In genomic region chr7:132859042-132859958, GRCm38 (mm10) we compare ENCODE assay signal across 8 mouse cellular contexts. TPM values are rescaled to one million over a fixed set of nuclear protein-coding genes. Genes with fewer than 3 reads are reported as not detected.
DNase-seq lines count a peak whose midpoint lies in the region; ATAC-seq and TF ChIP-seq lines count a peak whose summit lies in the region.

Abraxas2 (plus strand) TSS chr7:132859225.

- peaks cover 26% of the 10 kb centered on the region for H3K4me1 ChIP-seq in G1E (ENCODE audit: insufficient read depth, low read depth, low read length)
- peaks cover 14% of the 10 kb centered on the region for H3K4me1 ChIP-seq in forebrain, embryonic 16.5 days (replicated peaks; ENCODE audit: control insufficient read depth, insufficient read depth, low read length)
- no peaks in the 10 kb centered on the region; the same call in 1 of the 2 replicates for H3K4me1 ChIP-seq in lung, embryonic 14.5 days (ENCODE audit: insufficient read depth)
- no peaks in the 10 kb centered on the region for H3K4me1 ChIP-seq in olfactory bulb, adult 2 months (ENCODE audit: control insufficient read depth, insufficient read depth, low read length)
- peaks cover 2% of the 10 kb centered on the region; the same call in 1 of the 2 replicates for H3K4me1 ChIP-seq in thymus, adult 2 months (replicated peaks; ENCODE audit: control insufficient read depth, insufficient read depth, low read length)

- no peaks in the 10 kb centered on the region for H3K9me3 ChIP-seq in G1E (replicated peaks)
- H3K9me3 ChIP-seq in forebrain, embryonic 16.5 days (ENCODE audit: control insufficient read depth, low read length): no peaks in the 10 kb centered on the region
- no peaks in the 10 kb centered on the region for H3K9me3 ChIP-seq in lung, embryonic 14.5 days (ENCODE audit: low read depth, low read length)

- H3K27ac ChIP-seq in forebrain, embryonic 16.5 days (ENCODE audit: low read length): peak within 1 kb of the TSS; percentile 63
- peak within 1 kb of the TSS; percentile 94 for H3K27ac ChIP-seq in layer of hippocampus, adult 2 months
- H3K27ac ChIP-seq in lung, embryonic 14.5 days (ENCODE audit: low read depth): peak within 1 kb of the TSS; percentile 71
- H3K27ac ChIP-seq in olfactory bulb, adult 2 months (ENCODE audit: insufficient read depth, low read depth, low read length): peak within 1 kb of the TSS; percentile 49; the same call in 1 of the 2 replicates
- no peak within 1 kb of the TSS for H3K27ac ChIP-seq in thymus, adult 2 months (ENCODE audit: control insufficient read depth, insufficient read depth, low read length)

- peak; percentile 60; the same call in 1 of the 2 replicates for TF ChIP-seq POLR2A in olfactory bulb, adult 2 months (IDR thresholded peaks at IDR 0.05; ENCODE audit: insufficient read depth, low read depth, low read length)
- peak; percentile 72; the same call in 1 of the 2 replicates for TF ChIP-seq POLR2A in thymus, adult 2 months (IDR thresholded peaks at IDR 0.05; ENCODE audit: control insufficient read depth, extremely low read depth, insufficient read depth, low read length, poor library complexity)

- H3K27me3 ChIP-seq in G1E (ENCODE audit: insufficient read depth, low read length): no peaks in the 10 kb centered on the region
- no peaks in the 10 kb centered on the region for H3K27me3 ChIP-seq in forebrain, embryonic 16.5 days (replicated peaks; ENCODE audit: control insufficient read depth, insufficient read depth, low read length)
- no peaks in the 10 kb centered on the region for H3K27me3 ChIP-seq in lung, embryonic 14.5 days (ENCODE audit: insufficient read depth, low read length)
- H3K27me3 ChIP-seq in thymus, adult 2 months (ENCODE audit: control insufficient read depth, insufficient read depth, low read length): no peaks in the 10 kb centered on the region

- peaks cover 24% of the 10 kb centered on the region for H3K36me3 ChIP-seq in G1E (replicated peaks)
- H3K36me3 ChIP-seq in forebrain, embryonic 16.5 days (ENCODE audit: control insufficient read depth, insufficient read depth): no peaks in the 10 kb centered on the region
- no peaks in the 10 kb centered on the region for H3K36me3 ChIP-seq in lung, embryonic 14.5 days (ENCODE audit: insufficient read depth)
- no peaks in the 10 kb centered on the region for H3K36me3 ChIP-seq in thymus, adult 2 months (ENCODE audit: control insufficient read depth, insufficient read depth, low read length)

- H3K9ac ChIP-seq in forebrain, embryonic 16.5 days (replicated peaks; ENCODE audit: low read depth, low read length): peak within 1 kb of the TSS; percentile 82
- H3K9ac ChIP-seq in lung, embryonic 14.5 days: peak within 1 kb of the TSS; percentile 88

- DNase-seq in G1E (ENCODE audit: low spot score): peak; percentile 88
- DNase-seq in cerebellum, adult 18-20 months: peak; percentile 93 to 97
- DNase-seq in heart, postnatal 36 days: peak; percentile 87 to 88
- DNase-seq in layer of hippocampus, adult 2 months (ENCODE audit: low spot score in 2 of 2): peak; percentile 90 to 92
- DNase-seq in lung, embryonic 14.5 days: peak; percentile 95
- DNase-seq in thymus, adult 2 months: peak; percentile 96

- H3K4me3 ChIP-seq in G1E (ENCODE audit: low read depth, low read length): peak within 1 kb of the TSS; percentile 89
- peak within 1 kb of the TSS; percentile 70 for H3K4me3 ChIP-seq in forebrain, embryonic 16.5 days (replicated peaks; ENCODE audit: low read length)
- peak within 1 kb of the TSS; percentile 99 for H3K4me3 ChIP-seq in layer of hippocampus, adult 2 months
- H3K4me3 ChIP-seq in lung, embryonic 14.5 days (ENCODE audit: low read depth, low read length): peak within 1 kb of the TSS; percentile 95
- H3K4me3 ChIP-seq in olfactory bulb, adult 2 months (ENCODE audit: insufficient read depth, low read depth, low read length): peak within 1 kb of the TSS; percentile 73
- H3K4me3 ChIP-seq in thymus, adult 2 months (ENCODE audit: control insufficient read depth, insufficient read depth, low read length): peak within 1 kb of the TSS; percentile 98

- TF ChIP-seq CTCF in G1E (IDR thresholded peaks at IDR 0.05; ENCODE audit: low read depth, low read length): no peak
- TF ChIP-seq CTCF in layer of hippocampus, adult 2 months (conservative IDR thresholded peaks at IDR 0.05): no peak
- no peak for TF ChIP-seq CTCF in lung, embryonic 14.5 days (IDR thresholded peaks at IDR 0.05; ENCODE audit: low read depth)
- TF ChIP-seq CTCF in olfactory bulb, adult 2 months (IDR thresholded peaks at IDR 0.05; ENCODE audit: insufficient read depth, low read depth, low read length): no peak
- peak; percentile 15; the same call in 1 of the 2 replicates for TF ChIP-seq CTCF in thymus, adult 2 months (IDR thresholded peaks at IDR 0.05; ENCODE audit: borderline replicate concordance, control insufficient read depth, extremely low read depth, insufficient read depth, low read length, poor library complexity)

- H3K4me2 ChIP-seq in forebrain, embryonic 16.5 days (ENCODE audit: low read length): peak within 1 kb of the TSS; percentile 83
- H3K4me2 ChIP-seq in lung, embryonic 14.5 days: peak within 1 kb of the TSS; percentile 80

- WGBS in forebrain, embryonic 16.5 days: under 1% methylated on average over 53 of the region's 53 CpGs
- under 1% methylated on average over 53 of the region's 53 CpGs for WGBS in lung, embryonic 14.5 days
- 1% methylated on average over 53 of the region's 53 CpGs for WGBS in olfactory bulb, adult 2 months
- under 1% methylated on average over 53 of the region's 53 CpGs for WGBS in thymus, adult 2 months

- peak; percentile 85 for ATAC-seq in G1E (ENCODE audit: extremely low read depth, insufficient number of reproducible peaks, low FRiP score, poor library complexity, severe bottlenecking)
- peak; percentile 98 for ATAC-seq in forebrain, embryonic 16.5 days
- peak; percentile 96 for ATAC-seq in lung, embryonic 14.5 days (ENCODE audit: insufficient read depth)

- intact Hi-C loops in heart, postnatal 36 days (cut with DNase I): loop anchor here (2.0 to 10.0 kb wide), 4 partner anchors 202 to 1304 kb away; partner anchors contain the start of genes Ctbp2, Edrf1 and Fgfr2

RNA-seq across cellular contexts. Expression of gene Abraxas2, which starts in this region (rescaled TPM):
- total RNA-seq in G1E (2014; fragmentation: Nextera tagmentation) (69.5 and 79.8 TPM in 2 replicates), G1E (2017) (47.7 and 49.9 TPM in 2 replicates)
- polyA plus RNA-seq in G1E (2012): 4.6 and 4.7 TPM in 2 replicates
- 38.1 and 43.5 TPM in 2 replicates for polyA plus RNA-seq in forebrain, embryonic 16.5 days (2015; fragmentation: Nextera tagmentation; extraction: Ambion mirVana)
- 10 to 100 TPM; 18.8 to 23.3 TPM for total RNA-seq in heart, postnatal 36 days (2021)
- 10 to 100 TPM; 28.8 to 30.3 TPM for total RNA-seq in layer of hippocampus, adult 2 months (2021)
- 37.4 and 39.6 TPM in 2 replicates for polyA plus RNA-seq in lung, embryonic 14.5 days (2014; fragmentation: Nextera tagmentation; extraction: Ambion mirVana)
- not detected in 2 replicates for polyA plus RNA-seq in olfactory bulb, adult 2 months (2012; ENCODE audit: insufficient read depth, insufficient read length, low replicate concordance, missing spikeins)
- polyA plus RNA-seq in thymus, adult 2 months (2012; rRNA removed): 12.7 and 12.8 TPM in 2 replicates
